Mouse (Mus musculus) embryonic stem cell, embryonic (primary cell): ENCODE results near the gene Lef1.

ENCODE experiments used
- CTCF ChIA-PET, 4 experiments: fragments of 300-600 bp in 2 of 4; fragments of 350-600 bp in 2 of 4; sonication (Branson Sonifier 250); formaldehyde crosslinking; loops; one replicate each; lab custom pipeline; 2022; ENCODE audit warnings: inconsistent platforms in 2 of 4; lab: Charles Lee
- POLR2A ChIA-PET, 4 experiments: fragments of 300-600 bp in 2 of 4; fragments of 350-600 bp in 2 of 4; sonication (Branson Sonifier 250); formaldehyde crosslinking; loops; one replicate each; lab custom pipeline; 2022; ENCODE audit warnings: antibody characterized with exemption in 4 of 4, inconsistent platforms in 1 of 4; lab: Charles Lee

Lef1 gene

DNA sequence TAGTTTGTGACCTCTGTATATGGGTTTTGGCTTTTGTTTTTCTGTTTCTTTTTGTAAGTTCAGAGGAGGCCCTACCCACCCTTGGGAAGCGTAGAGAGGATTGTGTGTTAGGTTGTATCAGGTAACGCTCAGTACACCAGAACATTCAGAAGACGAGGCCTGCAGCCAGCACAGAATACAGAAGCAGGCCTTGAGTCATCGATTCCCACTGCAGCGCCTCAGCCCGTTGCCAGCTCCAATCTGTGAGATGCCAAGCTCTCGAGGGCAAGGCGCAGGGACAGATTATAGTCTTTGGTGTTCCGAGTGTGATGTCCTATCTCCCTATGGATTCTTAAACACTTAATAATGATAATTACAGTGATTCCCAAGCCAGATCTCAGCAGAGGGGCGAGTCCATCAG is 85.8 kb downstream of the Lef1 start:
- ChIA-PET POLR2A (interaction anchor here in 2 of 4 experiments (0.6 to 0.9 kb wide), 2 partner anchors 39 to 76 kb away, joined by 3 read pairs; partner anchors contain the start of gene Hadh (in 1 of the 2)), CTCF (interaction anchor here in 1 of 4 experiments (0.5 kb wide), 1 partner anchor 90 kb away, joined by 3 read pairs; no protein-coding TSS in a partner anchor)

DNA sequence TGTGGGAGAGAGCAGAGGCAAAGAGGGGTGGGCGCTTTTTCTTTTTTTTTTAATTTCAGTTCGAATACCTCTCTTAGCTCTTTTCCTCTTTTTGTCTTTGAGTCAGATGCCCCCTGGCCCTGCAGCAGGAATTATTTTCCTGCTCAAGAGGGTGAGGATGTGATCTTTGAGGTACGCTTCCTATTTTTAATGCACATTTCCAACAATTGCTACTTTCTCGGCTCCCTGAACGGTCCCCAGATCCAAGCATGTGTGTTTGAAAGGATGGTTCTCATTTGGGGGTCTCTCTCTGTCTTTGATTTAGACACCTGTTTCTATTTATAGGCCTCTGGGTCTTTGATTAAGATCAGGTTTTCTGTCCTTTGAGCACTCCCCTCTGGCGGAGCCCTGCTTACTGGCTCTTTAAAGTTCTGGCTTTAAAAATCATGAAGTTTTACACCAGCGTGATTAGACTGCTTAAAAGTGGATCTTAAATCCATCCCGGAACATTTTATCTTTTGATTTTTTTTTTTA is 86.3 kb downstream of the Lef1 start:
- ChIA-PET POLR2A (interaction anchor here in 1 of 4 experiments (0.5 kb wide), 1 partner anchor 24 kb away, joined by 3 read pairs; no protein-coding TSS in a partner anchor), CTCF (interaction anchor here in 1 of 4 experiments (0.6 kb wide), 1 partner anchor 270 kb away, joined by 4 read pairs; no protein-coding TSS in a partner anchor)

DNA sequence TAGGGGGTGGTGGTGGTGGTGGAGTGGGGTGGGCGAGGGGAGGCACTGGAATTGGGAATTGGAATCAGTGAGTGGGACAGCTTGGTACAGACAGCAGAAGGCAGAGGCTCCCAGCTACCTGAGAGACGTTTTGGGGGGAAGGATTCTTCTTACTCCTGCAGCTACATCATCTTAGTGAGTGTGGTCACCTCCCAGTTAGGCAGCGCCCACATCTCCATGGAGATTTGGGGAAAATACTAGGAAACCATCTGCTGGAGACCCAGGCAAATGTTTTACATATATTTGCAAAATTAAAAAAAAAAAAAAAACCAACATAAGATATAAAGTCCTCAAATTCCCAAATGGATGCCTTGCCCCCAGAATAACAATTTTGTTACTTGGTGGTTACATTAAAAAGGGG is 88.7 kb downstream of the Lef1 start:
- CTCF ChIA-PET = interaction anchor here in 2 of 4 experiments (0.5 to 0.9 kb wide), 5 partner anchors 16 to 281 kb away, joined by 3 to 8 read pairs (median 4); no protein-coding TSS in a partner anchor
- POLR2A ChIA-PET = interaction anchor here in 1 of 4 experiments (0.7 to 1.2 kb wide), 3 partner anchors 8 to 827 kb away, joined by 3 to 4 read pairs (median 3); no protein-coding TSS in a partner anchor

DNA sequence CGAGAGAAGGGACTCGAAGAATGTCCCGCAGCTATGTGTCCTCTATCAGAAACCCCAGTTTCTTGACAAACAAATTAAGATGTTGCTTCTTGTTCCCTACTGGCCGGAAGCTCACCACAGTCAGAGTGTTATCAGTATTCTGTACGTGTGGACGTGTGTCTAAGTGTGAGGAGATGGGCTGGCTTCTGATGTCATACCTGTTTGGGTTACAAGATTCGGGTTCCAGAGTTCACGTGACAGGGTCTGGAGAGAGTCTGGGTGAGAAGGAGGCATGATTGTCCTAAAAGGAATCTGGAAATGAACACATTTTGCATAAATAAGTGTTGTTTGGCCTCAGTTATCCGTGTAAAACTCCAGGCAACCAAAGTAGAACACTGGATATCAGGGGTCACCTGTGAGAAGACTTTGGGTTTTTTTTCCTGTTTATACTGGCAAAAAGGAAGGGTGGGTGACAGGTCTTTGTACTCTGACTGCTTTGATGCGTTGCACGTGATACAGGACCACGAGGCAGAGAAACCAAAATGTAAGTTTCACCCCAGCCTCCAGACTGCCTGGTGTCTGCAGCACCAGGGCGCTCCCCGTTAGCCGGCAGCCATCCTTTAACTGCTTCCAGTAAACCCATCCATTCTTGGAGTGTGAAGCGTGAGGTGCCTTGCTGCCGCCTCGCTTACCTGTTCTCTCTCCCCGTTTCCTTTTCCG is 89.5 kb downstream of the Lef1 start:
- CTCF ChIA-PET = interaction anchor here in 2 of 4 experiments (0.5 to 1.0 kb wide), 5 partner anchors 15 to 394 kb away, joined by 3 to 8 read pairs (median 4); no protein-coding TSS in a partner anchor
- POLR2A ChIA-PET = interaction anchor here in 1 of 4 experiments (0.7 to 1.2 kb wide), 4 partner anchors 9 to 827 kb away, joined by 3 to 4 read pairs (median 4); no protein-coding TSS in a partner anchor

DNA sequence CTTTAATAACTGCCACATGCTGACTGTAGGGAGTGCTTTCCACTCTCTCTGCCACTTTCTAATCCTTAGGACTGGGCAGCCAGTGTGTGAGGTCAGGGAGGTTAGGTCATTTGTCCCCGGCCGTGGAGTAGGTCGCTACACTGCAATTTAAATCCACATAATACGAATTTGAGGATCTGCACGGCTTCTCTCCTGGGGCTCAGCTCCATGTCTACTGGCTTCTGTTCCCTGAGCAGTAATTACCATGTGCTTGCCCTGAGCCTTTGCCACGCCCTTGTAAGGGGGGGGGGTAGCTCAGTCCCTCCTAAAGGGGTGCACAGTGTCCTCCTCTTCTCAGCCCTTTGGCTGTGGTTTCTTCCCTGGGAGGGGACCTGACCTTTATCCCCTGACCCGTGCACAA is 92.0 kb downstream of the Lef1 start:
- ChIA-PET POLR2A (interaction anchor here in 1 of 4 experiments (0.8 to 1.0 kb wide), 2 partner anchors 10 to 12 kb away, joined by 3 to 4 read pairs; no protein-coding TSS in a partner anchor), CTCF (no interaction called here)

DNA sequence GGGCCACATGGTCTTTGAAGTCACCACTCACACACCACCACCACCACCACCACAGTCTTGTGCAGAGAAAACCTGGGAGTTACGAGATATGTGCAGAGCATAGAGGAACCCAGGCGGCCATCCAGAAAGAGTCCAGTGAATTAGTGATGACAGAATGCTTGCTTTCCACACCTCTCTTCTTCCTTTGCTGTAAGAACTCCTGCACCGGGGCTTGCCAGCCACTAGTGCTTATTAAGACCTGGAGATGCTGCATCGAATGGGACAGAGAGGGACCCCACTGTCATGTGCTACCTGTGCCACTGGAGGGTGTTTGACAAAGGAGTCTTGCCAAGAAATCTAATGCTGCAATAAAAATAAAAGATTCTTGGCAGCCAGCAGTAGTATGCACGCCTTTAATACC is 97.6 kb downstream of the Lef1 start:
- ChIA-PET CTCF (interaction anchor here in 2 of 4 experiments (0.7 to 1.1 kb wide), 2 partner anchors 12 to 320 kb away, joined by 3 to 5 read pairs; no protein-coding TSS in a partner anchor), POLR2A (interaction anchor here in 2 of 4 experiments (0.6 kb wide), 2 partner anchors 29 to 1085 kb away, joined by 3 to 9 read pairs; no protein-coding TSS in a partner anchor)

DNA sequence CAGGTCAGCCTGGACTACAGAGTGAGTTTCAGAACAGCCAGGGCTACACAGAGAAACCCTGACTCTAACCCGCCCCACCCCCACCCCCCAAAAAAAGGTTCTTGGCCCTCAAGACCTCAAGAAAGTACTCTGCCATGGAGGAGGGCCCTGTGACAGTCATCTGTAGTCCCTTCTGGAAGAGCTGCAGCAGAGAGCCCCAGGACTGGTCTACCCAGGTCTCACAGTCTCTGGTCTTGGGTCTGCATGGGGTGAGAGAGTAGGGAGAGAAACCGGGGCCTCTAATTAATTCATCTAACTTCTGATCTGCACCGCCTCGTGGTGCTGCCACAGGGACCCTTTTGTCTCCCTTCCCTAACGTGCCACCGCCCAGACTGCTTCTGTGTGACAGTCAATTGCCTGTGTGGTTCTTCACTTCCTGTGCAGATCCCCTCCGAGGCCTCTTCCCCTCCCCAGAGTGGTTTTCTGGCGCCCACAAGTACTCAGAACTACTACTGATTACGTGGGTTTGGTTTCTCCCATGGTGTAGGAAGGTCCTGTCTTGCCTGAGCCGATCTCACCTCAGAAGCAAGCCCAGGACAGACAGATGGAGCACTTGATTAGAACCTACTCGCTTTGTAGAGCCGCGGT is 98.1 kb downstream of the Lef1 start:
- ChIA-PET POLR2A (interaction anchor here in 1 of 4 experiments (0.6 kb wide), 1 partner anchor 105 kb away, joined by 3 read pairs; no protein-coding TSS in a partner anchor), CTCF (interaction anchor here in 1 of 4 experiments (0.6 kb wide), 1 partner anchor 69 kb away, joined by 3 read pairs; no protein-coding TSS in a partner anchor)

DNA sequence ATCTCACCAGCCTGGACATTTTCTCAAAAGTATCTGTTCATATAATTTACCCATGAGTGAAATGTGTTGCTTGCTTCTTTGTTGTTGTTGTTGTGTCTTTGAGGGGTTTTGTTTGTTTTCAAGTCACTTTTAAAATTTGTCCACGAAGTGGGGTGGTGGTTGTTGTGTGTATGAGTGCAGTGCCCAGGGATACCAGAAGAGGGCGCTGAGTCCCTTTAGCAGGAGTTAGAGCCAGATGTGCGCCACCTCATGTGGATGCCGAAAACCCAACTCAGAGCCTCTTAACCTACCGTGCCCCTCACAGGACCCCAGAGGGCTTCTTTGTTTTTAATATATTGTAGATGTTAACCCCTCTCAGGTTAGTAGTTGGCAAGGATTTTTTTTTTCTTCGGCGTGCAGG is 101.9 kb downstream of the Lef1 start:
- CTCF ChIA-PET = interaction anchor here in 3 of 4 experiments (0.7 to 1.8 kb wide), 4 partner anchors 11 to 188 kb away, joined by 3 to 5 read pairs (median 3); no protein-coding TSS in a partner anchor
- POLR2A ChIA-PET = no interaction called here

DNA sequence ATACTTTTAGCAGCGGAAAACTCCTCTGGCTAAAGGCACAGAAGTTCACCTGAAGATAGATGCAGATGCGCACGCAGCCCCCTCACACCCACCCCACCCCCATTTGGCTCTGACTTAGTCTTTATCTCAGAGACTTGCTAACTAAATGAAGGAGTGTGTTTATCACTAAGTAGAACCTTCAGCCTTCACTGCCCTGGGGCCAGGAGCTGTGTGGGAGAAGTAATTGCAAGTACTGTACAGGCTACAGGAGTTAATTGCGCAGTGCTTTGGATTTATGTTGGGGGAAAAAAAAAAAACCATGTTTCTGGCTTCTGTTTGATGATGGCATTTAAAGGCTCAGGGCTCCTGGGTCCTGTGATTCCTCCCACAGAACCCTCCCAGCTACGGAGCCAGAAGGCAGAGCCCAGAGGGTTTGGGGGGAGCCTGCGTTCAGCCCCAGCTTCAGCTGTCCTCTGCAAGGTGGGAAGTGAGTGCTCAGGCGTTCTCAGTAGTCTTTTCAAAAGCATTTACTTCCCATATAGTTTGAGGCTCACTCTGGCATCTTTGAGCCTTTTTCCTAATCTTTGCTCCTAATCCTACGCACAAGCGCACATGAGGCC is 103.9 kb downstream of the Lef1 start:
- ChIA-PET CTCF (interaction anchor here (0.6 to 1.8 kb wide), 23 partner anchors 9 to 396 kb away, joined by 3 to 13 read pairs (median 4); no protein-coding TSS in a partner anchor), POLR2A (interaction anchor here in 2 of 4 experiments (0.7 to 2.1 kb wide), 2 partner anchors 19 to 22 kb away, joined by 4 to 5 read pairs; no protein-coding TSS in a partner anchor)

DNA sequence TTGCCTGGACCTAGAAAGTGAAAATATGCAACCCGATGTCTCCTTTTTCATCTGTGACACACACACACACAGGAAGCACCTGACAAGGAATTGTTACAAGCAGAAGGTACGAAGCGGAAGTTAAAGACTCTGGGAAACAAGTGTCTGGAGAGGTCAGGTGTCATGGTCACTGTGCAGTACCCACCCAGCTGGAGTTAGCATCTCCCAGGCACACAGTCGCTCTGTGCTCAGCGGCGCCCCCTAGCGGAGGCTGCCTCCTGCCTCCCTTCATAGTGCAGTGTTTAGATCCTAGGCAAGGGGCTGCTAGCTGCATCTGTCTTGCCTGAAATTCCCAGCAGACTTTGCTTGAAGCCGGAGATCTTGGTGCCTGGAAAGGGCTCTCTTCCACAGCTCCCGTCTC is 104.6 kb downstream of the Lef1 start:
- ChIA-PET POLR2A (interaction anchor here in 2 of 4 experiments (0.6 to 2.1 kb wide), 3 partner anchors 18 to 299 kb away, joined by 3 to 5 read pairs (median 4); no protein-coding TSS in a partner anchor), CTCF (interaction anchor here (0.6 to 1.7 kb wide), 22 partner anchors 9 to 396 kb away, joined by 3 to 13 read pairs (median 4); no protein-coding TSS in a partner anchor)

DNA sequence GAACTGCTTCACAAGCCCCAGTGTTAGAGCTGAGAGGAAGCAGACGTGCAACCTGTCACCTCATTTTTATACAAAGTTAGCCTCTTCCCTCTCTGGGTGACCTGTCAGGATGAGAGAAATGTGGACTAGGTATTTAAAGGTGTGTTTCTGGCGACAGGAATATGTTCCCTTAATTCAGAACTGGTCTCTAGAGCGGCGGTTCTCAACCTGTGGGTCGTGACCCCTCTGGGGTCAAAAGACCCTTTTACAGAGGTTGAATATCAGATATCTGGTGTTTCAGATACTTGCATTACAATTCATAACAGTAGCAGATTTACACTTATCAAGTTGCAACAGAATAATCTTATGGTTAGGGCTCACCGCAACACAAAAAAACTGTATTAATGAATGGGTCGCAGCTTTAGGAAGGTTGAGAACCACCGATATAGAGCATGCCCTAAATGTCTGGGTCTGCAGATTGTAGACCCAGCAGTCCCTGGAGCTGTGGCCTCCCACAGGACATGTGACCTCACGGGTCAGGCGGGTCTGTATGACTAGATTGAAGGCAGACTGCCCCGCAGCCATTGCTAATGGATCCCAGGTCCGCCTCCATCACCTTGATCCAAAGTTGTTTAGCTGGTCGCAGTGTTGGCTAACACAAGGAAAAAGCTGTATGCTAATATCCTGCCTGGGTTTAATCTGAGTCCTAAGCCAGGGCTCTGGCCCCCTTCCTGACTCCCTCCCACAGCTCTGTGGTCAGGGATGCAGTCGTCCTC is 108.5 kb downstream of the Lef1 start:
- ChIA-PET CTCF (interaction anchor here in 3 of 4 experiments (0.6 to 2.1 kb wide), 9 partner anchors 10 to 1357 kb away, joined by 3 to 19 read pairs (median 4); no protein-coding TSS in a partner anchor), POLR2A (interaction anchor here in 2 of 4 experiments (0.5 to 2.5 kb wide), 6 partner anchors 9 to 241 kb away, joined by 3 to 6 read pairs (median 4); no protein-coding TSS in a partner anchor)

DNA sequence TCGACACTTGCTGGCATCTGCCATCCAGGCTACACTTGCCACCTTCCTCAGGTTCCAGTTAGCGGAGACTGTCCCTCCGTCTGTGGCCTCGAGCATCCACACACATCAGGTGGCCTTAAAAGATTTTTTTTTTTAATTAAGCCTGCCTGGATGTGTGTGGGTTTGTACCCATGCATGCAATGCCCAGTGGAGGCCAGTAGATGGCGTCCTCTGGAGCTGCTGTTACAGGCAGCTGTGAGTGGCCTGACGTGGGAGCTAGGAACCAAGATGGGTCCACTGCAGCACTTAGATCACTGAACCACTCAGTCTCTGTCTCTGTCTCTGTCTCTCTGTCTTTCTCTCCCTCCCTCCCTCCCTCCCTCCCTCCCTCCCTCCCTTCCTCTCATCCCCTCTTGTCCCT is 117.8 kb downstream of the Lef1 start:
- ChIA-PET CTCF (interaction anchor here (0.5 to 2.5 kb wide), 39 partner anchors 9 to 1112 kb away, joined by 3 to 23 read pairs (median 3); no protein-coding TSS in a partner anchor), POLR2A (interaction anchor here in 2 of 4 experiments (0.6 to 1.8 kb wide), 6 partner anchors 9 to 425 kb away, joined by 3 to 6 read pairs (median 3); no protein-coding TSS in a partner anchor)

DNA sequence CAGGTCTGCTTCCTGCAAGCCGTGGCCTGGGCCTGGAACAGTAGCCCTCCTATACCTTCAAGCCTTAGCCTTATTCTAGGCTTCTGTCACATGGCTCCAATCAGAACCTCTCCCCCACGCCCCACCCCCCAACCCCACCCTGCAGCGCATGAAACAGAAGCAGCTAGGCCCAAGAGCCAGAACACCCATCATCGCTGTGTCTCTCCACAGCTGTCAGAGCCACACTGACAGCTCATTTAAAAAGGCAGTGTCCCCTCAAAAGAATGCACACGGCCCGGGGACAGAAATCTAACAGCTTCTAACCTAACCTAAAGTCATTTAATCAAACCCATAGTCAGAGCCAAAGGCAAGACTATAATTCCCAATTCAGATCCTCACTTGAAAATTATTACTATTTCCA is 126.8 kb downstream of the Lef1 start:
- POLR2A ChIA-PET = interaction anchor here in 3 of 4 experiments (0.6 to 2.0 kb wide), 14 partner anchors 9 to 535 kb away, joined by 3 to 8 read pairs (median 3); partner anchors contain the start of gene Hadh (in 1 of the 3)
- CTCF ChIA-PET = interaction anchor here (0.5 to 4.1 kb wide), 24 partner anchors 8 to 544 kb away, joined by 3 to 40 read pairs (median 6); partner anchors contain the start of gene Cyp2u1 (in 1 of the 4)

DNA sequence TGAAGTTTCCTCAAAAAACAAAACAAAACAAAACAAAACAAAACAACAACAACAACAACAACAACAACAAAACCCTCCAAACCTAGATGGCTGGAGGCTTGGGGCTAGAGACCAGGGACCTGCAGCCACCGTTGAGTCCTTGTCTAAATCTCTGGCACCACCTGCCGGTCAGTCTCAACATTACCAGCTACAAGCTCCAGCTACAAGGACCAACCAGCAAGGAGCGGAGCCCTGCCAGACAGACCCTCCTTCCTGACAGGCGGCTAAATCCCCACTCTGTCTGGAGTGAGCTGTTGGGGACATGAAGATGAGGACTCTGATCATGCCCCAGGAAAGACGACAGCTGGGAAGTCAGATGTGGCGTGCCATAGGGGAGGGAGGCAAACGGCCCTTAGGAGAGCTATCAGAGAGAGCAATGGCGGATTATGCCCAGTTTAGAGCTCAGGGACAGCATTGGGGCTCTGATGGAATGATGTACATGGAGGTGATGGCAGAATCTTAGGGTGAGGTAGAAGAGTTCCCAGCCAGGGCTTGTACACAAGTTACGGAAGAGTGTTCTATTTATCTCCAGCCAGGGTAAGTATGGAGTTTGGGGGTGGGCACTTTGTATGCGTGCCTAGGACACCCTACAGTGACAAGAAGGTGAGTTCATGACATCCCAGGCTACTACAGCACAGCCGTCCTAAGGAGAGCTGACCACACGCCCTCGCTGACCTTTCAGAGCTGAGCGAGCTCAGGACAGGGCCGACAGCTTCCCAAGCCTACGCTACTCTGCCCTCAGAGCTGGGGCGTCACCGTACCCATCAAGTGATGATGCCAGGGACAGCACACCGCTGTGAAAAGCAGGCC is 127.7 kb downstream of the Lef1 start:
- ChIA-PET POLR2A (interaction anchor here in 3 of 4 experiments (0.6 to 1.9 kb wide), 10 partner anchors 9 to 523 kb away, joined by 3 to 8 read pairs (median 4); partner anchors contain the start of gene Hadh (in 1 of the 3)), CTCF (interaction anchor here (0.5 to 4.1 kb wide), 47 partner anchors 8 to 545 kb away, joined by 3 to 40 read pairs (median 5); partner anchors contain the start of gene Hadh (in 1 of the 4))
